Mouse (Mus musculus) MN1 (cell line): Measurements from ENCODE around the gene Taf1c.

Experiments
- DNase-seq: peaks from one replicate; pipeline ENCODE4 v3.0.0-alpha.2; 2016; ENCODE audit warnings: low spot score

The Taf1c gene

DNA sequence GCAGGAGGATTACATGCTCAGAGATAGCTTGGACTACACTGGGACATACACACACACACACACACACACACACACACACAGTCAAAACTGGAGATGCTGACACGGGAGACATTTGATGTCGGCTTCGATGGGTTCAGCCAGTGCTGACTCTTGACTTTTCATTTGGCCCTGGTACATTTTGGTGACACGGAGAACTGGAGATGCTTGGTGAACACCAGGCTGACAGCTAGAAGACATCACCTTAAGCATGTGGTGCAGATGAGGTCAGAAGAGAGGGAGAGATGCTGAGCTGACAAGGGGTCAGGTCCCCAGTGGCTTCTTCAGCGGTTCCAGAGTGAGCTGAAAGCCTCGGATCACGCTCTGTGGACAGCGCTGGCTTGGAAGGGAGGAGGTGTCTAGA is 18.0 kb upstream of the Taf1c start:
- DNase-seq = no peak

DNA sequence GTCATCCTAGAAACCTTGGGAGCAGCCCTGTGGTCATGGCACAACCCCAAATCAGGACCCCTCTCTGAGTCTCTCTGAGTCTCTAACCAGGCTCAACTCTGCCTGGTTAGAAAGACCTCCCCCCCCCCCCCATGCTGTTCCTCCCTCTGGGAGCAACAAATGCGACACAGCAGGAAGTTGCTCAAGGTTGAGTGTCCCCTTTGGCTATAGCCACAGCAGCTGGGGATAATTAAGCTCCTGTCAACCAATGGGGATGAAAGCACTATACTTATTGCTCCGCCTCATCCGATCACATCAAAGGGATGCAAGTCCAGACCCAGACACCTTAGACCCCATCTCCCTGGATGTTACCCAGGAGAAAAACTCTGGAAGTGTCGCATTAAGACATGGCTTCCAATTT is 17.5 kb upstream of the Taf1c start:
- no peak for DNase-seq

DNA sequence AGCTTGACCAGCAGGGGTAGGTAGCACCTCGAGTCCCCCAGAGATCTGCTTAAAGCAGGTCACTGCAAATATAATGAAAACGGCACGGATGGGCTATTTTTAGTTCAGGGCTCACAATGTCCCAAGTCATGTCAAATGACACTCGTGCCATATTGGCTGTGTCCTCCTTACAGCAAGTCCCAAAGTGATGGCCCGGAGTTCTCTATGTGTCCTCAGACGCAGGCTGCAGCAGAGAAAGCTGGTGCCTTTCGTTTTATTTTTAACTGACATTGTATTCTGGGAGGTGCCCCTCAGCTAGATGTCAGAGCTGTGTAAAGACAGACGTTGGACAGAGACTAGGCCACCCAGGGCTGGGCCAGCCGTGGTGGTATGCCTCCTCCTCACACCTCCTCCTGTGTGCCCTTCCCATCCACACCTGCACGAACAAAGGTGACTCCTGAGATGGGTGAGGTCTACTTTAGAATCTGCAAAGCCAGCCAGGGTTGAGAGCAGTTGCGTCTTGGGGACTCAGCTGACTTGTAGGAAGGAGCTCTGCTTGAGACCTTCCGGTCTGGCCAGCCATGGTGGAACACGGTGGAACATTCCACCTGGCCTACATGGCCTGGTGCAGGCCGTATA is 15.9 kb upstream of the Taf1c start:
- no peak for DNase-seq

DNA sequence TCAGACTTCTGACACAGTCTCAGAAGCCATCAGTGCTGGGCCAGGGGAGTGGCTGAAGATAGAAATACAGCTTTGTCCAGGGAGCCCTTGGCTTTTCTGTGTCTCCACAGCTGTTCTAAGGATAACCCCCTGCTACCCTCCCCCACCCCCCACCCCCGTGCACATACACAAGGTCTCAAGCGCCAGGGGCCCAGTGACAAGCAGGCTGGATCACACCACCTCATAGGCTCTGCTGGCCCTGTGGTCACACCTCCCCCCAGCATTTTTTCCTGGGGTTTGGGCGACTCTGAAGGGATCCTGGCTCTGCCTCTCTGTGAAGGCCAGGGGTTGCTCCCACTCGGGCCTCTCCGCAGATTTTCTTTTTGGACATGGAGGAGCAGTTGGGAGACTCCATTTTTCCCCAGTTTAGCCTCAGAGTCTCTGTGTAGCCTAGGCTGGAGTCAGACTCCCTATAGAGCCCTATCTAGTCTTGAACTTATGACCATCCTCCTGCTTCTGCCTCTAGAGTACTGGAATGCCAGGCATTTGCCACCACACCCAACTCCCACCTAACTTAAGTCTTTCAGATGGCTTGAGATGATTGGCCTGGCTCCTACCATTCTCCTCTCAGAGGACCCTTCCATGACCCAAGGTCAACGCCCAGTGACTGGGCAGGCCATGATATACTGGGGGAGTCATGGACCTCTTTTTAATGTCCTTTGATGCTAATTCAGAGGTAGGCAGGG is 15.3 kb upstream of the Taf1c start:
- DNase-seq = no peak

GRCm38 (mm10) chr8:119618887-119619286 is 13.9 kb upstream of the Taf1c start:
- DNase-seq = peak; percentile 48

DNA sequence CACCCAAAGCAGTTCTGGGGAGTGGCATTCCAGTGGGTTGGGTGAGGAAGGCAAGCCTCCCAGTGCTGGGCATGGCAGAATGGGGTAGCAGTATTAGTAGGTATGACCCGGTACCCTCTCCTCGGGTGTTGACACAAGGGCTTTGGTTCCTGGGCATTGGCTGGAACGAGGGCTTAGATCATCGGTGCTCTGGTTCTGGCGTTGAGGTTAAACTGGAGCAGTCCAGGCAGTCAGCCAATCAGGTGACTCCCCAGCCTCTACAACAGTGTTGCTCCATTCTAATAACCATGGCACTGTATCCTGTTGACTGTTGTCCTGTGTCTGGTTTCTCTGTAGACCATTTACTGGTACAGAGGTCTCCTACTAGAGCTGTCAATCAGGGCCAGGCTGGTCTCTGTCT is 12.6 kb upstream of the Taf1c start:
- peak; percentile 34 for DNase-seq

GRCm38 (mm10) chr8:119616811-119617210 is 11.8 kb upstream of the Taf1c start:
- no peak for DNase-seq

DNA sequence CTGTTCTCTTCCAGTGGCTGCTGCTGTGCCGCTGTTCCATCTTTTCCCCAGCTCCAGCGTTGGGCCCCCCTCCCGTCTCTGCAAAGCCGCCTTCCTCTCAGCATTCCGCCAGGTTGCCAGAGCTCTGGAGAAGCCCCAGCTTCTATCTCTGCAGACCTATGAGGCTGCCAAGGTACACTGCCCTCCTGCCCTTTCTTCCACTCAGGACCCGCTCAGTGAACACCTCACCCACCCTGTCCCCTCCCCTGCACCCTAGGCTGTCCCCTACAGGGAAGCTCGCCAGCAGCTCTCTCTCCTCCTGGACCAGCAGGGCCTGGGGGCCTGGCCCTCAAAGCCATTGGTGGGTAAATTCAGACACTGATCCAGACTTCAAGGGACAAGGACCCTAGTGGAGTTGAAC is 11.3 kb upstream of the Taf1c start:
- no peak for DNase-seq

DNA sequence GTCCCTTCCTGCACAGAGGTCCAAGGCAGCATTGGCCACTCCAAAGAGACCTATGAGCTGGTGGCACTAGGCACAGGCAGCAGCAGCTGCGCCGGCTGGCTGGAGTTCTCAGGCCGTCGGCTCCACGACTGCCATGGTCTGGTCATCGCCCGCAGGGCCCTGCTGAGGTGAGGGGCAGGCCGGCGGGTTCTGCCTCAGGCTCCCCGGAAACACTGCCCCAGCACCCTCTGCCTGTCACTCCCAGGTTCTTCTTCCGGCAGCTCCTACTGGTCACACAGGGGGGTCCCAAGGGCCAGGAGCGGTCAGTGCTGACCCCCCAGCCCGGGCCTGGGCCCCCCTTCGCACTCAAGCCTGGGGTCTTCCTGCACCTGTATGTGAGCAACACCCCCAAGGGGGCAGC is 10.1 kb upstream of the Taf1c start:
- DNase-seq = no peak

DNA sequence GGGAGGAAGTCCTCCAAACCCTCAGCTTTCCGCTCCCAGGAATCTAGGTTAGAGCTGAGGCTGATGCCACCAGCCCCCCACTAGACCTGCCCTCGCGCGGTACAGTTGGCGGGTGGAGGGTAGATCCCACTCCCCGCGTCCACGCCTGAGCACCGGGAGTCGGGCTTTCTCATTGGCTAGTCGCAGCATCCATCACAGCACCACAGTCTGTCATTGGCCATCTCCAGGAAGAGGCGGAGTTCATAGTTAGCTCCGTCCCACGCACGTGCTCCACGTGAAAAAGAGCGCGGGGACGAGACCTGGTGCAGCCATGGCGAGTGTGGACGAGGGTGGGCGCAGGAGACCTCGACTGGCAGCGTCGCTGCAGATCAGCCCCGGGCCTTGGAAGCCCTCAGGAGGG is 7.4 kb upstream of the Taf1c start, which contains the start of gene Adad2:
Gene Adad2, plus strand, starts transcription at position 277 of the 400 bp plus-strand sequence.
- DNase-seq = no peak

- DNase-seq = peak; percentile 73
Observed at GRCm38 (mm10) chr8:119606224-119606623, 1.2 kb upstream of the Taf1c start.

DNA sequence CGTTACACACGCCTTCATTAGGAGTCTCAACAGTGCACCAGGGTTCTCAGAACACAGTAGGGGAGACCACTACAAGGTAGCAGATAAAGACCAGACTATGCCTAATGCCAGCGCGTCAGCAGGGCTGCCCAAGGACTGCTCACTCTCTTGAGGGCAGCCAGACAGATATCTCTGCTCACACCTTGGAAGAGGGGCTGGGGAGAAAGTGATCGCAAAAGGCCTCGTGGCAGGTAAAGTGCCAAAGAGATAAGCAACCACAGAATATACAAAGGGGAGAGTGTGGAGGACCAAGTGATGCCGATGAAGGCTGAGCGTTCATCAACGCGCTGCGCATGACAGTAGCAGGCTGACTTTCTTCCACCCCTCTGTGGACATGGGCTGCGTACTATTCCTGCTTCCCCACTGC is 621 bp downstream of the Taf1c start:
- DNase-seq = no peak

- DNase-seq = no peak
Observed at GRCm38 (mm10) chr8:119603771-119604170, 1.3 kb downstream of the Taf1c start.

DNA sequence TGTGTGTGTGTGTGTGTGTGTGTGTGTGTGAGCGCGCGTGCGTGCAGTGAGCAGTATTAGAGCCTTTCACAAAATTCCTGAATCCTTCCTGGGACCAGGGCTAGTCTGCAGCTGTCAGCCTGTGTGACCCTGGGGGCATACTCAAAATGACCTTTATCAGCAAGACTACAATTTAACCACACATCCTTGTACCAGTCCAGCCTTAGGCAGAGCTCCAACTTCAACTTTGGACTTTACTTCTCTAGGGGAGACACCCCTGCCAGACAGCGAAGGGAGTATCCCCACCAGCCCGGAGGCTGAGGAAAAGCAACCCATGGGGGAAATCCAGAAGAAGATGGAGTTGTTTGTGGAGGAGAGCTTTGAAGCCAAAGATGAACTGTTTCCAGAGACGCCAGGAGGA is 13.6 kb downstream of the Taf1c start:
- DNase-seq = no peak

GRCm38 (mm10) chr8:119590348-119590747 is 14.7 kb downstream of the Taf1c start:
- no peak for DNase-seq

DNA sequence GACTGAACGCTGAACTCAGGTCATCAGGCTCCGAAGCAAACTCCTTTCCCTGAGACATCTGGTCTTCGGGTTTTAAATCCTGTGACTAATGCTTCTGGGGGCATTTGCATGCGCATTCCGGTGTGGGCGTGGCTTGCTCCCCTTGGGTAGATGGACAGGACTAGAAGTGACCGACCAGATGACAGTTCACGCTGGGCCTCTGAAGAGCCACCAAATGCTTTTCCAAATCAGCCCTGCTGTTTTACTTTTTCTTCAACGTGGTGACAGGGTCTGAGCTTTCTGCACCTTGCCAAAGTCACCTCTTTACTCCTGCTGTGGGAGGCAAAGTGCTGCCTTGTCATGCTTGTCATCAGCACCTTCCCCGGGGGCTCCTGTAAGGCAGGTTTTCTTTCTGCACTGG is 16.2 kb downstream of the Taf1c start:
- peak; percentile 62 for DNase-seq

- no peak for DNase-seq
Observed at GRCm38 (mm10) chr8:119588321-119588720, 16.7 kb downstream of the Taf1c start.

DNA sequence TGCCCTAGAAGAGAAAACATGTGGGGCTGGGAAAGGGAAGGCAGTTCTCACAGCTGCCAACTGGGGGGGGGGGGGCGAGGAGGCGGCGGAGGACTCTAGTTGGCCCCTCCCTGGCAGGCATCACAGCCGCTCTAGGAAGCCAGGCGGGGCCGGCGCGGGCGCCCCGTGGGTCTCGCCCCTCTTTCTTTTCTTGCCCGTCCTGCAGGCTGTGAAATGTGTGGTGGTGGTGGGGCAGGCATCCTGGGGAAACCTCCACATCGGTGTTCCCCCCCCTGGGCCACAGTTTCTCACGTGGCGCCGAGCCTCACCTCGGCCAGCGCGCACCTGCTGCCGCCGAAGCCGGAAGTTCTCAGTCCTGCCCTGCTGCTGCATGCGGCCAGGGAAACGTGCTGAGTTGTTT is 19.1 kb downstream of the Taf1c start:
- DNase-seq = no peak

- DNase-seq = no peak
Observed at GRCm38 (mm10) chr8:119580441-119581161, 24.4 kb downstream of the Taf1c start.

DNA sequence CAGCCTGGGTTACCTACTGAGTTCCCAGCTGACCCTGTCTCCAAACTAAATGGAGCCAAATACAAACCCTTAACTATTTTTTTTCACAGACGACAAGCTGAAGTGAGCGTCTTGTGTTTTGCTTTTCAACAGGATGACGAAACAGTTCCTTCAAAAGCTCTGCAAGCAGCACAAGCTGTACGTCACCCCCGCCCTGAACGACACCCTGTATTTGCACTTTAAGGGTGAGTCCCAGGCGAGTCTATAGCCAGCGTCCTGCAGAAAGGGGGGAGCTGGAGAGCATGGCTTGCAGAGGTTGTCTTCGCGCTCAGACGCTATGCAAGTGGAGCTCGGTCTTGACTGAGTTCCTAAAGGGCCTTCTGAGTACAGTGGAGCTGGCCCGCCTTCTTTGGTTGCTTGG is 25.9 kb downstream of the Taf1c start:
- no peak for DNase-seq

DNA sequence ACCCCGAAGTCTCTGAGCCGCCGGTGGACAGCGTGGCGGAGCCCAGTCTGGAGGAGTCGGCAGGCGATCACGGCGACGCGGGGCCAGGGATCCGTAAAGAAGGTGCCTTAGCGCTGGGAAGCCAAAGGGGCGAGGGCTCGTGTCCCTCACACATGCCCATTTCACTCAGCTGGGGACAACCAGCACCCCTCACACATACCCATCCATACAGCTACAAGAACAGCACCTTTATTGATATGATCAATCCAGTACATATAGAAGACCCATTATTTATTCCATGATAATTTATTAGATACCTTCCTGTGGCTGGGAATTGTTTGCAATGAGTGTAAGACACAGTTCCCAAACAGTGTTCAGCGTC is 29.7 kb downstream of the Taf1c start:
- no peak for DNase-seq

DNA sequence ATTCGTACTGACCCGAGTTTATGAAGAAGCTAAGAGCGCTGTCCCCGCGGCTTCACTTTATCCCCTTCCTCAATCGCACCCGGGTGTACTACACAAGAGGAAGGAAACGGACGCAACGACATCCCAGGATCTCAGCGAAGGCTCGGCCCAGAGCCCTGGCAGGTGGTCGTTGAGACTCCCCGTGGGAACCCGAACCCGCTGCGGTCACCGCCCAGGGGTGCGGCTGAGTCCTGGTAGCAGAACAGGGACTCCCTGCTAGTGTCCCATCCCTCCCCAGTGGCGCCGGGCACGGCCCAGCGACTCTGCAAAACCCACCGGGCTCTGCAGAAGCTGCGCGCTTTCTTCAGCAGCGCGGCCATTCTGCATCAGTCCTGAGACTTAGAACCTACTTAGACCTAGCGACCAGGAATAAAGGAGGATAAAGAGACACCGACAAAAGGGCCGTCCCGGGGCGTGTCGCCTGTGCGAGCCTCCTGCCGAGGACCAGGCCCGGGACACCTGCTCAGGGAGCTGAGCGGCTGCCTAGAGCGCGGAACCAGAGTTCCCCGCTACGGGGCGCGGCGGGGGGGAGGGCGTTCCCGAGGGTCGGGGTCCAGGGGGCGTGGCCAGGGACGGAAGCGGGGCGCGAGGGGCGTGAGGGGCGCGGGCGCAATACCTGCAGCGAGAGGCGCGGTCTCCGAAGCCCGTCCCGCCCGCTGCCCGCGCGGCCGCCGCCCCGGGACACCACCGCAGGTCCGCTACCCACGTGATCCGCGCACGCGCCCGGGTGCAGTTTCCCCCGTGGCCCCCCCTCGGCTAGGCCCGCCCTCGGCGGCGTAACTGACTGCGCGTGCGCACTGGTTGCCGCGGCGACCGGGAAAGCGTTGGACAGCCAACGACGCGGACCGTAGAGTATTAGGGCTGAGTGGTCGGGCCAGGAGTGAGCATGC is 30.3 kb downstream of the Taf1c start, which contains the start of the genes Hsdl1 and Dnaaf1:
Gene Hsdl1, minus strand, starts transcription at position 747 of the 929 bp plus-strand sequence.
Gene Dnaaf1, plus strand, starts transcription at position 799 of the 929 bp plus-strand sequence.
- DNase-seq = peak; percentile 97
